Mouse (Mus musculus): ENCODE measurements around the gene Shisa5. TPM values are rescaled to one million over a fixed set of nuclear protein-coding genes. Genes with fewer than 3 reads are reported as not detected.

Shisa5 gene
- polyA plus RNA-seq, 1 experiment: 82.8 TPM

- Histone ChIP-seq H3ac (ENCODE audit: control insufficient read depth, insufficient read length) (peak within 1 kb of the TSS; percentile 89), H3K36me3 (ENCODE audit: control insufficient read depth, insufficient read depth) (no peaks in the 10 kb centered on the region), H3K4me2 (ENCODE audit: low read depth) (peak within 1 kb of the TSS; percentile 80), H3K79me2 (ENCODE audit: control insufficient read depth, insufficient read depth) (no peaks in the 10 kb centered on the region), H3K4me3 (peak within 1 kb of the TSS; percentile 37), H3K27me3 (ENCODE audit: control insufficient read depth, insufficient read depth, insufficient read length) (no peaks in the 10 kb centered on the region)
- no peak for TF ChIP-seq REST (IDR thresholded peaks at IDR 0.05; ENCODE audit: insufficient read depth, insufficient read length)
- TF ChIP-seq USF1 (IDR thresholded peaks at IDR 0.05; ENCODE audit: low read depth): no peak
- TF ChIP-seq POLR2AphosphoS2 (IDR thresholded peaks at IDR 0.05; ENCODE audit: insufficient read length, low read depth): peak; percentile 56
- TF ChIP-seq POLR2A (IDR thresholded peaks at IDR 0.05; ENCODE audit: insufficient read length, low read depth): peak; percentile 72
- TF ChIP-seq MYOD1 (IDR thresholded peaks at IDR 0.05; ENCODE audit: control insufficient read depth in 1 of 3, insufficient read length in 2 of 3, low read depth in 2 of 3): peak in 2 of 3 experiments; percentile 29 to 39
- TF ChIP-seq MYOG (IDR thresholded peaks at IDR 0.05; ENCODE audit: control insufficient read depth in 1 of 3, insufficient read depth in 1 of 3, insufficient read length in 2 of 3, low read depth in 2 of 3): peak in 2 of 3 experiments; percentile 38 to 54
- TF ChIP-seq CEBPB (IDR thresholded peaks at IDR 0.05; ENCODE audit: insufficient read depth, poor library complexity, severe bottlenecking): no peak
- no peak for TF ChIP-seq TCF12 (IDR thresholded peaks at IDR 0.05; ENCODE audit: insufficient read depth, poor library complexity, severe bottlenecking)
- no peak for TF ChIP-seq MAX (IDR thresholded peaks at IDR 0.05; ENCODE audit: low read depth)
- no peak for TF ChIP-seq SRF (IDR thresholded peaks at IDR 0.05; ENCODE audit: control insufficient read depth, insufficient read length, low read depth)
- TF ChIP-seq TCF3 (IDR thresholded peaks at IDR 0.05; ENCODE audit: insufficient read length, low read depth): no peak
- no peak for TF ChIP-seq E2F4 (IDR thresholded peaks at IDR 0.05; ENCODE audit: insufficient read depth)
These were observed 57.0 kb downstream of the Shisa5 start, which contains the start of gene Plxnb1 for GRCm38 (mm10) chr9:109095137-109095982. Plxnb1 (plus strand) TSS chr9:109095389.

GRCm38 (mm10) chr9:109096251-109096661, 57.9 kb downstream of the Shisa5 start:
- Histone ChIP-seq H3K4me3 (peak overlapping the region; percentile 37), H3K27me3 (ENCODE audit: control insufficient read depth, insufficient read depth, insufficient read length) (no peaks in the 10 kb centered on the region), H3ac (ENCODE audit: control insufficient read depth, insufficient read length) (peak overlapping the region; percentile 89), H3K36me3 (ENCODE audit: control insufficient read depth, insufficient read depth) (no peaks in the 10 kb centered on the region), H3K79me2 (ENCODE audit: control insufficient read depth, insufficient read depth) (no peaks in the 10 kb centered on the region), H3K4me2 (ENCODE audit: low read depth) (peak overlapping the region; percentile 71)
- TF ChIP-seq MYOG (IDR thresholded peaks at IDR 0.05; ENCODE audit: control insufficient read depth in 1 of 3, insufficient read depth in 1 of 3, insufficient read length in 2 of 3, low read depth in 2 of 3): no peak
- no peak for TF ChIP-seq MYOD1 (IDR thresholded peaks at IDR 0.05; ENCODE audit: control insufficient read depth in 1 of 3, insufficient read length in 2 of 3, low read depth in 2 of 3)
- TF ChIP-seq E2F4 (IDR thresholded peaks at IDR 0.05; ENCODE audit: insufficient read depth): no peak
- no peak for TF ChIP-seq POLR2A (IDR thresholded peaks at IDR 0.05; ENCODE audit: insufficient read length, low read depth)
- TF ChIP-seq SRF (IDR thresholded peaks at IDR 0.05; ENCODE audit: control insufficient read depth, insufficient read length, low read depth): no peak
- no peak for TF ChIP-seq USF1 (IDR thresholded peaks at IDR 0.05; ENCODE audit: low read depth)
- TF ChIP-seq CEBPB (IDR thresholded peaks at IDR 0.05; ENCODE audit: insufficient read depth, poor library complexity, severe bottlenecking): no peak
- no peak for TF ChIP-seq TCF12 (IDR thresholded peaks at IDR 0.05; ENCODE audit: insufficient read depth, poor library complexity, severe bottlenecking)

- TF ChIP-seq E2F4 (IDR thresholded peaks at IDR 0.05; ENCODE audit: insufficient read depth) (no peak), MYOD1 (IDR thresholded peaks at IDR 0.05; ENCODE audit: control insufficient read depth in 1 of 3, insufficient read length in 2 of 3, low read depth in 2 of 3) (no peak), POLR2A (IDR thresholded peaks at IDR 0.05; ENCODE audit: insufficient read length, low read depth) (no peak), USF1 (IDR thresholded peaks at IDR 0.05; ENCODE audit: low read depth) (no peak), SRF (IDR thresholded peaks at IDR 0.05; ENCODE audit: control insufficient read depth, insufficient read length, low read depth) (no peak), REST (IDR thresholded peaks at IDR 0.05; ENCODE audit: insufficient read depth, insufficient read length) (no peak), MYOG (IDR thresholded peaks at IDR 0.05; ENCODE audit: control insufficient read depth in 1 of 3, insufficient read depth in 1 of 3, insufficient read length in 2 of 3, low read depth in 2 of 3) (no peak), MAX (IDR thresholded peaks at IDR 0.05; ENCODE audit: low read depth) (no peak), POLR2AphosphoS2 (IDR thresholded peaks at IDR 0.05; ENCODE audit: insufficient read length, low read depth) (no peak), TCF3 (IDR thresholded peaks at IDR 0.05; ENCODE audit: insufficient read length, low read depth) (no peak), CEBPB (IDR thresholded peaks at IDR 0.05; ENCODE audit: insufficient read depth, poor library complexity, severe bottlenecking) (no peak)
- Histone ChIP-seq H3K27me3 (ENCODE audit: control insufficient read depth, insufficient read depth, insufficient read length) (no peaks in the 10 kb centered on the region), H3K4me3 (peak overlapping the region; percentile 37), H3K36me3 (ENCODE audit: control insufficient read depth, insufficient read depth) (no peaks in the 10 kb centered on the region), H3ac (ENCODE audit: control insufficient read depth, insufficient read length) (no peak overlapping the region), H3K79me2 (ENCODE audit: control insufficient read depth, insufficient read depth) (no peaks in the 10 kb centered on the region), H3K4me2 (ENCODE audit: low read depth) (peak overlapping the region; percentile 71)
These were observed 58.5 kb downstream of the Shisa5 start for GRCm38 (mm10) chr9:109096856-109097255.

GRCm38 (mm10) chr9:109097291-109097690, 58.9 kb downstream of the Shisa5 start:
- Histone ChIP-seq H3K79me2 (ENCODE audit: control insufficient read depth, insufficient read depth) (no peaks in the 10 kb centered on the region), H3K36me3 (ENCODE audit: control insufficient read depth, insufficient read depth) (no peaks in the 10 kb centered on the region), H3K27me3 (ENCODE audit: control insufficient read depth, insufficient read depth, insufficient read length) (no peaks in the 10 kb centered on the region), H3ac (ENCODE audit: control insufficient read depth, insufficient read length) (no peak overlapping the region), H3K4me2 (ENCODE audit: low read depth) (peak overlapping the region; percentile 71), H3K4me3 (no peak overlapping the region)
- TF ChIP-seq CEBPB (IDR thresholded peaks at IDR 0.05; ENCODE audit: insufficient read depth, poor library complexity, severe bottlenecking) (no peak), MYOG (IDR thresholded peaks at IDR 0.05; ENCODE audit: control insufficient read depth in 1 of 3, insufficient read depth in 1 of 3, insufficient read length in 2 of 3, low read depth in 2 of 3) (no peak)
